Mouse (Mus musculus): ENCODE data around the gene Wtip. TPM values are rescaled to one million over a fixed set of nuclear protein-coding genes. Genes with fewer than 3 reads are reported as not detected.

Wtip gene
- total and polyA plus RNA-seq, 3 experiments = not detected

GRCm38 (mm10) chr7:34168470-34169251 is 35.6 kb upstream of the Wtip start (continued):
- no peak for TF ChIP-seq MAZ (IDR thresholded peaks at IDR 0.05; ENCODE audit: low read depth, low read length)
- peak; percentile 96 for TF ChIP-seq NELFE (IDR thresholded peaks at IDR 0.05; ENCODE audit: low read depth, low read length)
- no peak for TF ChIP-seq MXI1 (IDR thresholded peaks at IDR 0.05; ENCODE audit: low read depth, low read length)
- peak; percentile 96 for TF ChIP-seq TCF12 (IDR thresholded peaks at IDR 0.05; ENCODE audit: low read depth, low read length)
- peak; percentile 93 for TF ChIP-seq ZMIZ1 (IDR thresholded peaks at IDR 0.05; ENCODE audit: low read depth, low read length)

- Histone ChIP-seq H3K4me2 (ENCODE audit: insufficient read depth, low read depth, poor library complexity, severe bottlenecking) (peak overlapping the region; percentile 92), H3K9me3 (replicated peaks; ENCODE audit: low read length) (no peaks in the 10 kb centered on the region), H3K4me3 (replicated peaks in 1 of 3; ENCODE audit: low read depth in 2 of 3, low read length in 2 of 3, poor library complexity in 1 of 3) (peak overlapping the region; percentile 90 to 95 (median 94)), H3K36me3 (replicated peaks in 1 of 2; ENCODE audit: control insufficient read depth in 1 of 2, insufficient read depth in 1 of 2, low read length in 1 of 2) (peaks cover 18 to 29% of the 10 kb centered on the region in 2 experiments), H3K27ac (ENCODE audit: insufficient read depth, low read depth) (peak overlapping the region; percentile 62), H3K4me1 (ENCODE audit: control insufficient read depth in 1 of 2, insufficient read depth in 2 of 2) (peaks cover 2 to 18% of the 10 kb centered on the region in 2 experiments; a peak in 3 of 4 replicates), H3K27me3 (replicated peaks) (no peaks in the 10 kb centered on the region), H3K79me2 (replicated peaks; ENCODE audit: control insufficient read depth, extremely low read depth, insufficient read depth, poor library complexity, severe bottlenecking) (peaks cover 40% of the 10 kb centered on the region), H3K9ac (ENCODE audit: insufficient read depth, low read depth) (peak overlapping the region; percentile 93)
- dilution Hi-C loops (cut with MboI; ENCODE audit: extremely low pct_ligation_motif_present, extremely low pct_unique_long_range_greater_than_20kb, low sequenced_read_pairs) = no loop called here
- peak; percentile 29 for DNase-seq (ENCODE audit: extremely low read depth)
- TF ChIP-seq BHLHE40 (IDR thresholded peaks at IDR 0.05; ENCODE audit: low read depth, low read length) (peak; percentile 79), SIN3A (IDR thresholded peaks at IDR 0.05; ENCODE audit: low read length) (peak; percentile 68; the same call in 1 of the 2 replicates), EP300 (IDR thresholded peaks at IDR 0.05; ENCODE audit: low read length) (no peak), ZNF384 (IDR thresholded peaks at IDR 0.05; ENCODE audit: low read depth, low read length) (no peak), MYC (IDR thresholded peaks at IDR 0.05; ENCODE audit: low read depth, low read length) (peak; percentile 70; the same call in 1 of the 2 replicates), IRF4 (IDR thresholded peaks at IDR 0.05; ENCODE audit: low read depth, low read length) (no peak), MXI1 (IDR thresholded peaks at IDR 0.05; ENCODE audit: low read depth, low read length) (peak; percentile 85), UBTF (IDR thresholded peaks at IDR 0.05; ENCODE audit: low read depth, low read length) (peak; percentile 76; the same call in 1 of the 2 replicates)
- in situ Hi-C loops (cut with MboI; ENCODE audit: low pct_ligation_motif_present, low pct_unique_long_range_greater_than_20kb, low sequenced_read_pairs) = loop anchor here (5.0 kb wide), 1 partner anchor 64 kb away; the partner anchor contains the start of gene Gpi1
Measured at GRCm38 (mm10) chr7:34167766-34168469, 34.9 kb upstream of the Wtip start.

- Histone ChIP-seq H3K9me3 (replicated peaks; ENCODE audit: low read length) (no peaks in the 10 kb centered on the region), H3K4me1 (ENCODE audit: control insufficient read depth in 1 of 2, insufficient read depth in 2 of 2) (peaks cover 2 to 18% of the 10 kb centered on the region in 2 experiments; a peak in 3 of 4 replicates), H3K27ac (ENCODE audit: insufficient read depth, low read depth) (no peak overlapping the region), H3K36me3 (replicated peaks in 1 of 2; ENCODE audit: control insufficient read depth in 1 of 2, insufficient read depth in 1 of 2, low read length in 1 of 2) (peaks cover 27 to 39% of the 10 kb centered on the region in 2 experiments), H3K27me3 (replicated peaks) (no peaks in the 10 kb centered on the region), H3K79me2 (replicated peaks; ENCODE audit: control insufficient read depth, extremely low read depth, insufficient read depth, poor library complexity, severe bottlenecking) (peaks cover 40% of the 10 kb centered on the region), H3K9ac (ENCODE audit: insufficient read depth, low read depth) (no peak overlapping the region), H3K4me3 (replicated peaks in 1 of 3; ENCODE audit: low read depth in 2 of 3, low read length in 2 of 3, poor library complexity in 1 of 3) (peak overlapping the region in 1 of 3 experiments; percentile 90), H3K4me2 (ENCODE audit: insufficient read depth, low read depth, poor library complexity, severe bottlenecking) (peak overlapping the region; percentile 29)
- peak; percentile 80 for DNase-seq (ENCODE audit: extremely low read depth)
- dilution Hi-C loops (cut with MboI; ENCODE audit: extremely low pct_ligation_motif_present, extremely low pct_unique_long_range_greater_than_20kb, low sequenced_read_pairs) (no loop called here), in situ Hi-C loops (cut with MboI; ENCODE audit: low pct_ligation_motif_present, low pct_unique_long_range_greater_than_20kb, low sequenced_read_pairs) (loop anchor here (5.0 kb wide), 1 partner anchor 65 kb away; the partner anchor contains the start of gene Gpi1)
- TF ChIP-seq MAFK (IDR thresholded peaks at IDR 0.05; ENCODE audit: insufficient replicate concordance, low read length) (no peak), HCFC1 (IDR thresholded peaks at IDR 0.05; ENCODE audit: low read depth, low read length) (no peak; the same call in 1 of the 2 replicates), RAD21 (IDR thresholded peaks at IDR 0.05; ENCODE audit: low read depth, low read length) (peak; percentile 2; the same call in 1 of the 2 replicates), CTCF (conservative IDR thresholded peaks at IDR 0.05 in 1 of 2, IDR thresholded peaks at IDR 0.05 in 1 of 2; ENCODE audit: low read depth in 2 of 2, low read length in 2 of 2) (peak; percentile 23 to 67; a peak in 3 of 4 replicates), MYC (IDR thresholded peaks at IDR 0.05; ENCODE audit: low read depth, low read length) (peak; percentile 67; the same call in 1 of the 2 replicates), E2F4 (IDR thresholded peaks at IDR 0.05; ENCODE audit: insufficient replicate concordance, low read depth, low read length) (no peak)
Measured at GRCm38 (mm10) chr7:34166850-34167249, 33.8 kb upstream of the Wtip start.
